Mouse (Mus musculus): Measurements from ENCODE around the gene Gm28635.

Gene Gm28635

DNA sequence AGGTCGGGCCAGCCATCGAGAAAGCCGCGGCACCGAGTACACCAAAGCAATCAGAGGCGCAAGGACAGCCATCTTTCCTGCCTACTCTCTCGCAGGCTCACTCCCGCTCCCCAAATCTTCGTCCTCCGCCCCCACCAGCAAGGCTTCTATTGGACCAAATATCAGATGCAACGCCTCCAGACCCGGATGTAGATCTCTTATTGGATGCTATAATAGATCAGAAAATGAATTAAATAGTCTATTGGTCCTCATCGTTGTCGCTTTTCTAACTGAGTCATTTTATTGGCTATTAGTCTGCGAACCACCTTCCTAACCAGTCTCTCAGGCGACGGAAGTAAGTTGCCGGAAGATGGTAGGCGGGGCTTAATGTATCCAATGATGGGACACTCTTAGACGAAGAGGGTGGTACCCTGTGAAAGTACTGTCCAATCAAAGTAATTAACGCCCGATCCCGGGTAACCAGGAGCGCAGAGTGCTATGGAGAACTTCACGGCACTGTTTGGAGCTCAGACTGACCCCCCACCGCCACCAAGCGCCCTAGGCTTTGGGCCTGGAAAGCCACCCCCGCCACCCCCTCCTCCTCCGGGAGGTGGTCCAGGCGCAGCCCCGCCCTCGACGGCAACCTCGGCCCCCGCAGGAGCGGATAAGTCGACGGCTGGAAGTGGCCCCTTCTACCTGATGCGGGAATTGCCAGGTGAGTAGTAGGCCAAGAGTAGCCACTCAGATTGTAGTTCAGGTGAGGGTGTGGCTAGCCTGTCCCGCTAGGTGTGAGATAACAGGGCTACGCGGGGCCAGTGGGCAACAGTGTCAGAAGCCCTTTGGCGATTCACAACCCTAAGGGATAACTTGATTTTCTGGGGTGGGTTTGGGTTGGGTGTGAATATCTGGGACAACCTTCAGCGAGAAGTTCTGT is at the start of gene Gm28635, which contains the start of gene Med19:
Gm28635 (minus strand) TSS at position 74 of the 913 bp plus-strand sequence.
Med19 (plus strand) TSS at position 435 of the 913 bp plus-strand sequence.
- DNase-seq (ENCODE audit: low read depth, low spot score): peak; percentile 100

DNA sequence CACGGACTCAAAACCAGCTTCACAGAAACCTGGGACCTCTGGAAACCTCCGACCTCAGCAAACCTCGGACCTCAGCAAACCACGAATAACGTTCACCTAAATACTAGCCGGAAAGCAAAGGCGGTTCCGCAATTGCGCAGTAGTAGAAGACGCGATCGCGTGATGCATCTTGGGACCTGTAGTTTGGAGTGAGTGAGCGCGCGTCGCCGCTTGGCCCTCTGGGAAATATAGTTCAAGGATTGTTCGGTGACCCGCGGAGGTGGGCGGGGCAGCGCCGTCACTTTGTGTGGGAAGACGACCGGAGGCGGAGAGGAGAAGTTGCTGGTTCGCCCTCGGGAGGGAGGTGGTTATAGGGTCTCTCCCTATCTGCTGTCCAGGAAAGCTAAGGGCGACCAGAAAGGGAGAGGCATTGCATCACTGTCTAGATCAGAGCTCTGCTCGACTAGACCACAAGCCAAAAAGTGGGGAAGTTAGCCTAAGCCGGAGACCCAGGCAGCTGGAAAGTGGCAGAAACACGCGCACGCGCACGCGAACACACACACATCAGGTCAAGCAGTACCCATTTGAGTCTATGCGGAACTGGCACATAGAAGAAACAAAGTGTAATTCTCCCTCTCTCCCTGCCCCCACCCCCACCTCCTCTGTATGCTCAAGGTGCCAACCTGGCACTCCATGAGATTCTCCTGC is 49.5 kb upstream of the Gm28635 start, which contains the start of gene Clp1:
Clp1 (minus strand) TSS at position 179 of the 687 bp plus-strand sequence.
- peak; percentile 100 for DNase-seq (ENCODE audit: low read depth, low spot score)

- DNase-seq (ENCODE audit: low read depth, low spot score): no peak
Observed at GRCm38 (mm10) chr2:84726716-84727115, 48.9 kb upstream of the Gm28635 start.

GRCm38 (mm10) chr2:84725770-84726169 is 47.9 kb upstream of the Gm28635 start:
- no peak for DNase-seq (ENCODE audit: low read depth, low spot score)

- DNase-seq (ENCODE audit: low read depth, low spot score): no peak
Observed at GRCm38 (mm10) chr2:84723856-84724255, 46.0 kb upstream of the Gm28635 start.

DNA sequence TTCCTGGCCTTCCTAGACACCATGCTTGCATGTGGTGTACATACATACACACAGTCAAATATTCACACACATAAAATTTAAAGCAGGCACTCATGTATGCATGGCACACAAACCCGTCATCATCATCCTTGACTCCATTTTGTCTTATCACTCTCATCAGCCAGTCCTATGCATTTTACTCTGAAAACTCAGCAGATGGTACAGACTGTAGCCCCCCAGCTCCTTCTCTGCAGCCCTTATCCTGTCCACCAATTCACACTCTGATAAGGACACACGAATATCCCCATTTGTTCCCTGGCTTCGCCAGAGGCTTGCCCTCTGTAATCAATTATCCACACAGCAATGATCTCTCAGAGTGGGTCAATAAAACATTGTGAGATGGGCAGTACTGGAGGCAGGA is 43.3 kb upstream of the Gm28635 start:
- no peak for DNase-seq (ENCODE audit: low read depth, low spot score)

DNA sequence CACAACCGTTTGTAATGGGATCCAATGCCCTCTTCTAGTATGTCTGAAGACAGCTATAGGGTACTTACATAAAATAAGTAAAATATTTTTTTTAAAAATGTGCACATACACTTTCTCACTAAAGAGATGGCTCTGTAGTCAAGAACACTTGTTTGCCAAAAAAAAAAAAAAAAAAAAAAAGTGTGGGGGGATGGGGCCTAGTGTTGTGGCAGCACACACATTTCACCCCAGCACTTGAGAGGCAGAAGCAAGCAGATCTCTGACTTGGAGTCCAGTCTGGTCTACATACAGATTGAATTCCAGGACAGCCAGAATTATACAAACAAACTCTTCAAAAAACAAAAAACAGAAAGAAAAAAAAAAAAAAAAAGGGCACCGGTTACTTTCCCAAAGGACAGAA is 42.9 kb upstream of the Gm28635 start:
- no peak for DNase-seq (ENCODE audit: low read depth, low spot score)

DNA sequence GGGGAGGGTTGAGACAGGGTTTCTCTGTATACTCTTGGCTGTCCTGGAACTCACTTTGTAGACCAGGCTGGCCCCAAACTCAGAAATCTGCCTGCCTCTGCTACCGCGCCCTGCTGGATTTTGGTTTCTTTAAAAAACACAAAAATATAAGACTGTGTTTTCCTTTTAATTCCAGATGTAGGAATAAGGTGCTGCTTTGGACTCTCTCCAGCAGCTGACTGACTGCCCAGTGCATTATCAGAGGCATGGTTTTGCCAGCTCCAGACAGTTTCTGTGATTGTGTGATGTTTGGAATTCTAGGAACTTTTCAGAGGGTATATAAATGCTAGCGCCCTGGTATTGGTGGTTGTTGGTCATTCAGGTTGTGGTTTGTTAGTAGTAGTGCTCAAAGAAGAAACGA is 39.5 kb upstream of the Gm28635 start:
- DNase-seq (ENCODE audit: low read depth, low spot score): peak; percentile 48

DNA sequence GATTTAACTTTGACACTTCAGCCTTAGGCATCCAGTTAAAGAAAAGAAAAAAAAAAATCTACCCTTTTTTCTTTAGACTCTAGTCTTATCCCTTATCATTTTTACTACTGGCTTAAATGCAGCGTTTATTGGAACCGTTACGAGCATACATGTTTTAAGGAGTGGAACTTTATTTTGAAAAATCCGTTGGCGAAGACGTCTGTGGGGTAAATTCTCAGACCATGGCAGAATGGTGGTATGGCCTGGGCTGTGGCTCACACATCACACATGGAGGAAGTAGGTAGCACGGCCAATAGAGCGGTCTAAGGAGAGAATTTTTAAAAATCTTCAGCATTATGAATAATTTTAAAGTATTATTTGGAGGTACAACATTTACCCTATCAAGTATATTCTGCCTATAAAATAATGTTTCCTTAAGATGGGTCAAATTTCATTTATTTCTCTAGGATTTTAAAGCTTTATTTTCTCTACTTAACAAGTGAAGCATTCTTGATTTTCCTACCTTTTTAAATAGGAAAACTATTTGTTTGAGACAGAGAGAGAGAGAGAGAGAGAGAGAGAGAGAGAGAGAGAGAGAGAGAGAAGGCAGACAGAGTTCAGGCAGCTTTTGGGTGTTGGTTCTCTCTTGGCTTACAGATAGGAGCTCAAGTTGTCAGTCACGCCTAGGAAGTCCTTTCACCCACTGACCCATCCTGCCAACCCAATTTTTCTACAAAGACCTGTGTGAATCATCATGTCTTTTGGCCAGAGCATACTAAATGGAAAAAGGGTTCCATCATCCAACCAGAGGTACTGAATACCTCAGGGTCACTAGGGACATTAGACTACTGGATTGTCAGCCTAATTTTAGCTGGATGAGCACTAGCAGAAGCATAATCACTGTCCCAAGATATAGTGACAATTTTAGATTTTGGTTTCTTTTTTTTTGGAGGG is 38.8 kb upstream of the Gm28635 start:
- peak; percentile 84 for DNase-seq (ENCODE audit: low read depth, low spot score)

GRCm38 (mm10) chr2:84715562-84716361 is 37.9 kb upstream of the Gm28635 start:
- DNase-seq (ENCODE audit: low read depth, low spot score): peak; percentile 99

DNA sequence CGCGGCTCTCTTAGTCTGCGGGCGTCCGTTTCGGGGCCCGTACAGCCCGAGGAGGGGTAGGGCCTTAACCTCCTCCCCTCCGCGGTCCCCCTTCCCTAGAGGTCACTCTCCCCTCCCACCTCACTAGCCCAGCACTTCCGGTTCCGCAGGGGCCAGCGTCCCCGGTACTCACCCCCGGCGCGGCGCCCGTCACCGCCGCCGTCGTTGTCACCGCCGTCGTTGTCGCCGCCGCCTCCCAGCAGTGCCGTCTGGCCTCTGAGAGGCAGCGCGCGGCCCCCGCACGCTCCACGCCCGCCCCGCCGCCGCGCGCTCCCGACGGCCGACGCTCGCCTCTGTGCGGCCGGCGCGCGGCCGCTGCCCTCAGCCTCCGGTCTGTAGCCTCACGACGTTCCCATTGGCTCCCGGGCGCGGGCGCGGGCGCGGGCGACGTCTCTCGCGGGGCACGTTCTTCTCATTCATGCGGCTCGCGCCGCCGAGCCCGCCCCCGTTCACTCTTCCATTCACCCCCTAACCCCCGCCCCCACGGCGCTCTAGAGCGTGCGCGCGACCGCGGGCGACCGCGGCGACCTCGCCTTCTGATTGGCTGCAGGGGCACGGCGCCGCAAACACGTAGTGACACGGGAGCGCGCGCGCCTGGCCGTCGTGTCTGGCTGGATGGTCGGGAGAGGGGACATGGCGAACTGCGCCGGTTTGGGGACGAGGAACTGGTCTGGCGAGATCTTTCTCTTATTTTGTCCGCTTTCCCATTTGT is 37.1 kb upstream of the Gm28635 start, which contains the start of gene Zdhhc5:
Zdhhc5 (minus strand) TSS at position 370 of the 751 bp plus-strand sequence.
- peak; percentile 96 for DNase-seq (ENCODE audit: low read depth, low spot score)

- peak; percentile 27 for DNase-seq (ENCODE audit: low read depth, low spot score)
Observed at GRCm38 (mm10) chr2:84714422-84714810, 36.6 kb upstream of the Gm28635 start.

DNA sequence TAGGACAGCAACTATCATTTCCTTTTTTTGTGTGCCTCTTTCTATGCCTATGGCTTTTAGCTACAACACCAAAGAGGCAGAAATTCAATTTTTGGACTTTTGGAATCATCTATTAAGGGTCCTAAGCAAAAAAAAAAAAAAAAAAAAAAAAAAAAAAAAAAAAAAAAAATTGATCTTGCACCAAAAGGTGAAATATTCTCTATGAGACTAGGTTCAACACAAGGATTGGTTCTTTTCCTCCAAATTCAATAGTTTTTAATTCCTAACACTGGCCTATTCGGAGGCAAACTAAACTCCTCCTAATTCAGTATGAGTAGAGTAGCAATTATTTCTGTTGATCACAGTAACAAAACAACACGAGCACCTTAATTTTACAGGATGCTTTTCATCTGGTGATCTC is 34.1 kb upstream of the Gm28635 start:
- DNase-seq (ENCODE audit: low read depth, low spot score): no peak

GRCm38 (mm10) chr2:84707523-84707922 is 29.7 kb upstream of the Gm28635 start:
- DNase-seq (ENCODE audit: low read depth, low spot score): no peak

DNA sequence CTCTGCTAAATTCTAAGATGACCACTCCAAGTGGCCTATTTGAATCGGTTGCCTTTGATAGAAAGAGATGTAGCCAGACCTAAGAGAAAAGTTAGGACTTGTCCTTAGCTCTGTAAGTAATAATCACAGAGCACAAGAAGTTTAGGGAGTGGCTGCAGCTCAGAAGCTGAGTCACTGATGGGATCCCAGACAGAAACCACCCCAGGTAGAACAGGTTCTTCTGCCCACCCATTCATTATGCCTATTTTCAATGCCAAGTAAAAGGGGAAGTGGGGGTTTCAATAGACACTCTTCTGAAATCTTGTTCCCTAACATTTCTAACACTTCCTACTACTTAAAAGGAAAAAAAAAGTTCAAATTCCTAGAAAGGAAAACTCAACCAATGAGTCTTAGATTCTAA is 27.5 kb upstream of the Gm28635 start:
- no peak for DNase-seq (ENCODE audit: low read depth, low spot score)

DNA sequence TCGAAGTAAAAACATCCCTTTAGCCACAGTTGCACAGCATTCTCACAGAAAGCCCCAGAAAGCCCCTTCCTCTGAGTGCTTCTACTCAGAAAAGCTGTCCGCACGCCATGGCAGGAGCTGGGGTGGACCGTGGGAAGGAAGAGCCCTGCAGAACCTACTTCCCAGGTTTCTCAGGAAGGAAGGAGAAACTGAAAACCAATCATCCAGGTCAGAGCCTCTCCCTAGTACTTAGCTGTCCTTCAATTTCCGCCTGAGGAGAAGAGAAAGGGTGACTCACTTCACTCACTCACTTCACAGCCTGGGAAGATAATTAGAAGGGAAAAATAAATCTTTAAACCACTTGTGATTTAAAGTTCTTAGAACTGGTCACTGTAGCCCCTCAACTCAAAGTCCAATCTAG is 26.5 kb upstream of the Gm28635 start:
- peak; percentile 42 for DNase-seq (ENCODE audit: low read depth, low spot score)

- no peak for DNase-seq (ENCODE audit: low read depth, low spot score)
Observed at GRCm38 (mm10) chr2:84703497-84703896, 25.7 kb upstream of the Gm28635 start.

- DNase-seq (ENCODE audit: low read depth, low spot score): no peak
Observed at GRCm38 (mm10) chr2:84695007-84695695, 17.3 kb upstream of the Gm28635 start.

DNA sequence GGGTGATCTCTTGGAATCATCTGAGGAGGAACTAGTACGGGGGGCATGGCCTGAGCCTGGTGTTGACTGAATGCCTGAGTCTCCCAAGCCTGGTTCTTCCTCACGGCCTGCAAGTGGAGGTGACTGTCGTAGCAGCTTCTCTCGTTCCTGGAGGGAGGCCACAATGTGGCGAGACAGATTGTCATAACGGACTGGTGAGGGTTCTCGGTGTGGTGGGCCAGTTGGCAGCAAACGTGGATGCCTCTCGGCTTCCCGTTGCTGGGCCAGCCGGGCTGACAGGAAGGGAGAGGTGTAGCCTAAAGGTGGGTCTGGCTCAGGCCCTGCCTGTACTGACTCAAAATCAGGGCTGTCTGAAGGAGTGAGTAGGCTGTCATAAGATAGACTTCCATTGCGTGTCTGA is 12.2 kb upstream of the Gm28635 start:
- no peak for DNase-seq (ENCODE audit: low read depth, low spot score)

Data from 3T3-L1 (cell line).